Mouse (Mus musculus) bone marrow, adult 2 months (tissue): Measurements from ENCODE around the gene Gm9745.

Source experiments
- CTCF ChIP-seq: fragments of 200-500 bp; IDR thresholded peaks from 2 replicates; pipeline ENCODE4 v1.5.1; 2011; ENCODE audit warnings: low read length, control low read depth; ENCODE audit not compliant: control insufficient read depth, insufficient read depth
- POLR2A ChIP-seq: fragments of 200-500 bp; IDR thresholded peaks from 2 replicates; pipeline ENCODE4 v1.6.1; 2011; ENCODE audit warnings: low read depth, mild to moderate bottlenecking, control low read depth, low read length, borderline replicate concordance; ENCODE audit not compliant: control insufficient read depth

DNA sequence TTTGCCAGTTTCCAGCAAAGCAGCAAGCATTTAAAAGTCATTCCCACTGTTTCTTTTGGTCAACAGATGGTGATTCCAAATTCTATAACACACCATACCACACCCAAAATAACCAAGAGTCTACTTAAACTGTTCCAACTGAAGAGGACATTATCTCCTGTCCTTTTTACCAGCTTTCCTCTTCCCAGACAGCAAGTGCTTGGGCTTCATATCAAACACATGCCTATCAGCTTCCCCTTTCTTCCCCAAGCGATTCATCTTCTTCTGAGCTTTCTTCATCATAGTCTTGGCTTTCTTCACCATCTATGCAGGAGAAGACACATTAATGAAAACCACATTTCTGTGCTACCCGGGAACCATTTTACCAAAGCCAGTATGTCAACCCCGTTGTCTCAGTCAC lies 24.9 kb upstream of the Gm9745 start:
- TF ChIP-seq CTCF (no peak), POLR2A (no peak)
